Mouse (Mus musculus) hindbrain, embryonic 16.5 days (tissue): ENCODE data around the gene Cd24a. TPM values are rescaled to one million over a fixed set of nuclear protein-coding genes. Genes with fewer than 3 reads are reported as not detected.
A peak's percentile ranks its signal among the peaks of the same experiment; 100 is the strongest.

Experiments used
- ATAC-seq: fragments of 200-750 bp; cut with Nextera tagmentation; 2 replicates; pipeline ENCODE4 v1.8.0; 2017; ENCODE audit warnings: moderate TSS enrichment, moderate library complexity
- H3K27ac ChIP-seq: fragments of 300-500 bp; sonication (generic); 2 replicates; pipeline ENCODE4 v1.5.1; 2014; ENCODE audit warnings: low read depth, mild to moderate bottlenecking, control low read depth, low read length, moderate library complexity
- H3K27me3 ChIP-seq: fragments of 300-500 bp; sonication (generic); replicated peaks from 2 replicates; pipeline ENCODE4 v1.6.1; 2014; ENCODE audit warnings: low read length; ENCODE audit not compliant: control insufficient read depth, insufficient read depth
- H3K36me3 ChIP-seq: fragments of 300-500 bp; sonication (generic); 2 replicates; pipeline ENCODE4 v1.6.1; 2014; ENCODE audit warnings: mild to moderate bottlenecking, low read length, moderate library complexity, mixed read lengths; ENCODE audit not compliant: control insufficient read depth, insufficient read depth
- H3K4me1 ChIP-seq: fragments of 300-500 bp; sonication (generic); 2 replicates; pipeline ENCODE4 v1.6.1; 2014; ENCODE audit warnings: low read depth, low read length; ENCODE audit not compliant: control insufficient read depth, insufficient read depth
- H3K4me2 ChIP-seq: fragments of 300-500 bp; sonication (generic); 2 replicates; pipeline ENCODE4 v1.6.1; 2014; ENCODE audit warnings: mild to moderate bottlenecking, low read length, control low read depth, moderate library complexity
- H3K4me3 ChIP-seq: fragments of 300-500 bp; sonication (generic); 2 replicates; pipeline ENCODE4 v1.5.1; 2014; ENCODE audit warnings: mild to moderate bottlenecking, low read length, control low read depth, moderate library complexity
- H3K9ac ChIP-seq: fragments of 300-500 bp; sonication (generic); 2 replicates; pipeline ENCODE4 v1.6.1; 2014; ENCODE audit warnings: low read depth, mild to moderate bottlenecking, control low read depth, low read length, moderate library complexity
- H3K9me3 ChIP-seq: fragments of 300-500 bp; sonication (generic); 2 replicates; pipeline ENCODE4 v1.6.1; 2014; ENCODE audit warnings: mild to moderate bottlenecking, low read length, moderate library complexity; ENCODE audit not compliant: control insufficient read depth
- WGBS: fragments of 180-500 bp; shearing (Covaris S2); extraction: QIAGEN DNeasy Blood & Tissue Kit; methylation state at CpG from one replicate; pipeline ENCODE4 v1.1.7; 2014; 5-methylcytosine and 5-hydroxymethylcytosine counted together
- polyA plus RNA-seq: library from polyadenylated mRNA; unstranded; fragments of >200 nt; fragmentation: Nextera tagmentation; extraction: Ambion mirVana; gene quantifications from 2 replicates; pipeline ENCODE4 v1.2.1, GENCODE M21; 2015

Gene Cd24a
- polyA plus RNA-seq: 546 and 598 TPM in 2 replicates

GRCm38 (mm10) chr10:43577997-43578331 is at the start of gene Cd24a:
TSS of gene Cd24a (plus strand) at chr10:43578284.
- Histone ChIP-seq H3K9me3 (no peaks in the 10 kb centered on the region), H3K4me1 (peaks cover 10% of the 10 kb centered on the region), H3K36me3 (no peaks in the 10 kb centered on the region), H3K27me3 (no peaks in the 10 kb centered on the region), H3K4me2 (peak within 1 kb of the TSS; percentile 93), H3K4me3 (peak within 1 kb of the TSS; percentile 75), H3K27ac (peak within 1 kb of the TSS; percentile 87), H3K9ac (peak within 1 kb of the TSS; percentile 94)
- ATAC-seq: no peak
- WGBS: under 1% methylated on average over 6 of the region's 6 CpGs

- H3K9ac ChIP-seq: no peak overlapping the region
- no peaks in the 10 kb centered on the region for H3K27me3 ChIP-seq
- ATAC-seq: no peak
- H3K36me3 ChIP-seq: peaks cover 24% of the 10 kb centered on the region
- no peak overlapping the region for H3K4me3 ChIP-seq
- H3K27ac ChIP-seq: no peak overlapping the region
- no peaks in the 10 kb centered on the region for H3K9me3 ChIP-seq
- 90% methylated on average over 1 of the region's 1 CpGs for WGBS
- peaks cover 3% of the 10 kb centered on the region for H3K4me1 ChIP-seq
- H3K4me2 ChIP-seq: no peak overlapping the region
Observed at GRCm38 (mm10) chr10:43534382-43534781, 43.7 kb upstream of the Cd24a start.

GRCm38 (mm10) chr10:43537652-43538051 is 40.4 kb upstream of the Cd24a start:
- H3K9me3 ChIP-seq: no peaks in the 10 kb centered on the region
- no peak for ATAC-seq
- no peaks in the 10 kb centered on the region for H3K36me3 ChIP-seq
- no peak overlapping the region for H3K27ac ChIP-seq
- H3K9ac ChIP-seq: no peak overlapping the region
- WGBS: 93% methylated on average over 7 of the region's 7 CpGs
- H3K27me3 ChIP-seq: no peaks in the 10 kb centered on the region
- no peak overlapping the region for H3K4me2 ChIP-seq
- H3K4me1 ChIP-seq: peaks cover 11% of the 10 kb centered on the region
- no peak overlapping the region for H3K4me3 ChIP-seq

GRCm38 (mm10) chr10:43538831-43539230 is 39.3 kb upstream of the Cd24a start:
- no peak overlapping the region for H3K4me3 ChIP-seq
- no peaks in the 10 kb centered on the region for H3K9me3 ChIP-seq
- no peaks in the 10 kb centered on the region for H3K27me3 ChIP-seq
- no peak overlapping the region for H3K4me2 ChIP-seq
- WGBS: 93% methylated on average over 5 of the region's 5 CpGs
- peaks cover 11% of the 10 kb centered on the region for H3K4me1 ChIP-seq
- H3K9ac ChIP-seq: no peak overlapping the region
- no peaks in the 10 kb centered on the region for H3K36me3 ChIP-seq
- no peak overlapping the region for H3K27ac ChIP-seq
- ATAC-seq: no peak

- Histone ChIP-seq H3K27ac (no peak overlapping the region), H3K9ac (peak overlapping the region; percentile 94), H3K4me1 (peaks cover 11% of the 10 kb centered on the region), H3K27me3 (no peaks in the 10 kb centered on the region), H3K4me3 (peak overlapping the region; percentile 90), H3K4me2 (peak overlapping the region; percentile 72), H3K36me3 (no peaks in the 10 kb centered on the region), H3K9me3 (no peaks in the 10 kb centered on the region)
- WGBS: 24% methylated on average over 12 of the region's 12 CpGs
- no peak for ATAC-seq
Observed at GRCm38 (mm10) chr10:43539746-43540310, 38.3 kb upstream of the Cd24a start.

- WGBS: under 1% methylated on average over 36 of the region's 56 CpGs
- H3K9me3 ChIP-seq: no peaks in the 10 kb centered on the region
Observed at GRCm38 (mm10) chr10:43540442-43541152, 37.5 kb upstream of the Cd24a start, which contains the start of gene 1700021F05Rik. TSS of gene 1700021F05Rik (minus strand) at chr10:43540994.

GRCm38 (mm10) chr10:43541153-43541544 is 36.9 kb upstream of the Cd24a start:
- Histone ChIP-seq H3K27me3 (no peaks in the 10 kb centered on the region), H3K4me2 (peak overlapping the region; percentile 45), H3K36me3 (no peaks in the 10 kb centered on the region), H3K9ac (no peak overlapping the region), H3K4me3 (peak overlapping the region; percentile 90), H3K4me1 (peaks cover 11% of the 10 kb centered on the region), H3K27ac (no peak overlapping the region), H3K9me3 (no peaks in the 10 kb centered on the region)
- ATAC-seq: peak; percentile 31; the same call in 1 of the 2 replicates
- WGBS: 54% methylated on average over 7 of the region's 8 CpGs

More at GRCm38 (mm10) chr10:43540442-43541152, 37.5 kb upstream of the Cd24a start, which contains the start of gene 1700021F05Rik:
- Histone ChIP-seq H3K36me3 (no peaks in the 10 kb centered on the region), H3K4me1 (peaks cover 11% of the 10 kb centered on the region), H3K9ac (peak within 1 kb of the TSS; percentile 94), H3K27me3 (no peaks in the 10 kb centered on the region), H3K27ac (peak within 1 kb of the TSS; percentile 79), H3K4me3 (peak within 1 kb of the TSS; percentile 90), H3K4me2 (peak within 1 kb of the TSS; percentile 72)
- peak; percentile 99 for ATAC-seq

GRCm38 (mm10) chr10:43549411-43549810 is 28.7 kb upstream of the Cd24a start:
- no peaks in the 10 kb centered on the region for H3K4me1 ChIP-seq
- H3K9me3 ChIP-seq: no peaks in the 10 kb centered on the region
- H3K27ac ChIP-seq: no peak overlapping the region
- H3K4me3 ChIP-seq: no peak overlapping the region
- no peak overlapping the region for H3K4me2 ChIP-seq
- H3K9ac ChIP-seq: no peak overlapping the region
- H3K36me3 ChIP-seq: no peaks in the 10 kb centered on the region
- no peaks in the 10 kb centered on the region for H3K27me3 ChIP-seq
- 60% methylated on average over 5 of the region's 5 CpGs for WGBS
- no peak for ATAC-seq

GRCm38 (mm10) chr10:43550923-43551322 is 27.2 kb upstream of the Cd24a start:
- Histone ChIP-seq H3K4me3 (no peak overlapping the region), H3K9ac (no peak overlapping the region), H3K27me3 (no peaks in the 10 kb centered on the region), H3K9me3 (no peaks in the 10 kb centered on the region), H3K36me3 (no peaks in the 10 kb centered on the region), H3K4me1 (no peaks in the 10 kb centered on the region), H3K27ac (0 out of 2 replicates have a peak overlapping the region, but pooled peaks have one; percentile 9), H3K4me2 (no peak overlapping the region)
- 19% methylated on average over 3 of the region's 3 CpGs for WGBS
- peak; percentile 50; the same call in 1 of the 2 replicates for ATAC-seq
